Comparison of ENCODE assay signal across 29 mouse cellular contexts in the genomic region with DNA sequence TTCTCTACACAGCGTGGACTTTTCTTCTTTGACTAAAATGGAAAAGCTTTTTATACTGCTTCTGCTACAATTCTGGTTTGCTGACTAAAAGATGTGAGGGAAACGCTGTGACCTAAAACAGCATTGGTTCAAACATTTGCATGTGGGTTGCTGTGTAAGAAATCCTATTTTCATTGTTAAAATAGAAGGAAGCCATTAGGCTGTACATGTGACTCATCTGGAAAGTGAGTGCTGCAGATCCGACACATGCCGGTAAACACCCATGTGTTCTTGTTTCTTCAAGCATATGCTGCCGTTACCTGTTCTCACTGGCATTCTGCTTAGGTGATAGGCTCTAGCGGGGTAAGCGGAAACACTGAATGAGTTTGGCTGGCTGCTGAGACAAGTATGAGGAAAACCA.
A peak's percentile ranks its signal among the peaks of the same experiment; 100 is the strongest.
DNase-seq lines count a peak whose midpoint lies in the region; ATAC-seq lines count a peak whose summit lies in the region.
"Had no signal": no experiment of that assay in that cellular context is flagged by ENCODE, and none has a peak within 500 bp of the region (broad histone marks: within the 10 kb centered on the region; RNA-seq: fewer than 3 reads in every experiment).

No protein-coding gene starts in this region.

- no peaks in the 10 kb centered on the region for H3K4me1 ChIP-seq in midbrain, embryonic 11.5 days (ENCODE audit: control insufficient read depth, insufficient read depth, low read length)
- H3K4me1 ChIP-seq in midbrain, embryonic 15.5 days: no peaks in the 10 kb centered on the region
- H3K4me1 ChIP-seq: embryonic facial prominence, embryonic 13.5 days; forebrain, embryonic 15.5 days; heart, embryonic 12.5 days; limb, embryonic 15.5 days; liver, embryonic 13.5 days; midbrain, embryonic 10.5 days; neural tube, embryonic 12.5 days had no signal

- no peak for ATAC-seq in midbrain, embryonic 11.5 days (ENCODE audit: low FRiP score)
- no peak for ATAC-seq in midbrain, embryonic 15.5 days (replicated peaks)
- ATAC-seq in CD4-positive, CD25-positive, alpha-beta regulatory T cell, adult 4 months: peak; percentile 72
- ATAC-seq: forebrain, embryonic 15.5 days had no signal

- H3K27me3 ChIP-seq in midbrain, embryonic 11.5 days (ENCODE audit: control insufficient read depth, insufficient read depth, low read length): no peaks in the 10 kb centered on the region
- no peaks in the 10 kb centered on the region for H3K27me3 ChIP-seq in midbrain, embryonic 15.5 days (replicated peaks)
- H3K27me3 ChIP-seq: embryonic facial prominence, embryonic 13.5 days; forebrain, embryonic 15.5 days; heart, embryonic 12.5 days; limb, embryonic 15.5 days; liver, embryonic 13.5 days; neural tube, embryonic 12.5 days had no signal

- peak; percentile 68 for DNase-seq in midbrain, embryonic 11.5 days (ENCODE audit: low spot score, missing footprints)
- DNase-seq in CD4-positive helper T cell, adult 2 months (ENCODE audit: low read depth, low spot score): peak; percentile 9
- peak; percentile 52 for DNase-seq in induced T-regulatory cell, adult 2 months (ENCODE audit: low read depth)
- no peak for DNase-seq in T-cell, adult 2 months (ENCODE audit: low spot score)
- no peak for DNase-seq in kidney, adult 8-10 months
- DNase-seq: adrenal gland, postnatal 10 days; cerebellum, adult 11-12 months; cerebellum, postnatal 10 days; heart, adult 2 months; heart, postnatal 4 days; kidney, adult 9 months; kidney, postnatal 10 days; liver, embryonic 13.5 days; lung, adult 2 months; lung, postnatal 14 days; thymus, adult 2 months; thymus, postnatal 4 days had no signal

- H3K27ac ChIP-seq in midbrain, embryonic 11.5 days (ENCODE audit: low read depth, low read length): no peak overlapping the region
- no peak overlapping the region for H3K27ac ChIP-seq in midbrain, embryonic 15.5 days
- H3K27ac ChIP-seq: embryonic facial prominence, embryonic 13.5 days; forebrain, embryonic 10.5 days; forebrain, embryonic 15.5 days; heart, adult 2 months; hindbrain, embryonic 14.5 days; limb, embryonic 10.5 days; limb, embryonic 15.5 days; liver, embryonic 13.5 days; midbrain, embryonic 10.5 days; neural tube, embryonic 12.5 days had no signal

- 92% methylated on average over 7 of the region's 7 CpGs for WGBS in midbrain, embryonic 11.5 days
- WGBS in midbrain, embryonic 15.5 days: 89% methylated on average over 7 of the region's 7 CpGs

- H3K4me3 ChIP-seq in midbrain, embryonic 11.5 days (ENCODE audit: low read depth, low read length): no peak overlapping the region
- H3K4me3 ChIP-seq in midbrain, embryonic 15.5 days: no peak overlapping the region
- H3K4me3 ChIP-seq: embryonic facial prominence, embryonic 13.5 days; forebrain, embryonic 10.5 days; forebrain, embryonic 15.5 days; heart, adult 2 months; heart, embryonic 12.5 days; limb, embryonic 10.5 days; limb, embryonic 15.5 days; liver, embryonic 13.5 days; midbrain, embryonic 10.5 days; myocyte; neural tube, embryonic 12.5 days had no signal

- no peak overlapping the region for H3K4me2 ChIP-seq in midbrain, embryonic 11.5 days
- H3K4me2 ChIP-seq in midbrain, embryonic 15.5 days: no peak overlapping the region
- H3K4me2 ChIP-seq: embryonic facial prominence, embryonic 13.5 days; forebrain, embryonic 15.5 days; heart, embryonic 12.5 days; hindbrain, embryonic 14.5 days; limb, embryonic 15.5 days; liver, embryonic 13.5 days; neural tube, embryonic 12.5 days had no signal

- no peaks in the 10 kb centered on the region for H3K36me3 ChIP-seq in midbrain, embryonic 11.5 days (ENCODE audit: control insufficient read depth, insufficient read depth, low read length)
- H3K36me3 ChIP-seq in midbrain, embryonic 15.5 days (replicated peaks): no peaks in the 10 kb centered on the region
- H3K36me3 ChIP-seq: embryonic facial prominence, embryonic 13.5 days; forebrain, embryonic 10.5 days; forebrain, embryonic 15.5 days; heart, embryonic 12.5 days; limb, embryonic 10.5 days; limb, embryonic 15.5 days; liver, embryonic 13.5 days; midbrain, embryonic 10.5 days; neural tube, embryonic 12.5 days had no signal

- H3K9me3 ChIP-seq in midbrain, embryonic 11.5 days (ENCODE audit: control insufficient read depth, low read length): no peaks in the 10 kb centered on the region
- H3K9me3 ChIP-seq in midbrain, embryonic 15.5 days: no peaks in the 10 kb centered on the region
- H3K9me3 ChIP-seq: embryonic facial prominence, embryonic 13.5 days; forebrain, embryonic 10.5 days; forebrain, embryonic 15.5 days; heart, embryonic 12.5 days; limb, embryonic 10.5 days; limb, embryonic 15.5 days; liver, embryonic 13.5 days; midbrain, embryonic 10.5 days; neural tube, embryonic 12.5 days had no signal

- no peak overlapping the region for H3K9ac ChIP-seq in midbrain, embryonic 11.5 days (ENCODE audit: low read length)
- H3K9ac ChIP-seq in midbrain, embryonic 15.5 days: no peak overlapping the region
- H3K9ac ChIP-seq: embryonic facial prominence, embryonic 13.5 days; forebrain, embryonic 15.5 days; heart, embryonic 12.5 days; hindbrain, embryonic 14.5 days; limb, embryonic 15.5 days; liver, embryonic 13.5 days; neural tube, embryonic 12.5 days had no signal

Comparison
In these comparisons a context has a peak if more than half of its experiments do, and no peak if none do; other contexts are left out.
1. DNase-seq: peak in midbrain, embryonic 11.5 days (single experiment), CD4-positive helper T cell, adult 2 months (single experiment) and induced T-regulatory cell, adult 2 months (single experiment); none in T-cell, adult 2 months (single experiment) and kidney, adult 8-10 months (0 of 2).